Mouse (Mus musculus): ENCODE results near the gene Pde4c.

- TF ChIP-seq POLR2A (IDR thresholded peaks at IDR 0.05; ENCODE audit: control insufficient read depth in 1 of 2, insufficient read depth in 1 of 2, low read depth in 1 of 2, low read length in 2 of 2, poor library complexity in 1 of 2) = no peak
- no peak for TF ChIP-seq CTCF (IDR thresholded peaks at IDR 0.05 in 2 of 3, conservative IDR thresholded peaks at IDR 0.05 in 1 of 3; ENCODE audit: control insufficient read depth in 1 of 3, insufficient read depth in 1 of 3, low read depth in 2 of 3, low read length in 3 of 3, poor library complexity in 1 of 3, severe bottlenecking in 1 of 3)
- no peak for TF ChIP-seq POLR2AphosphoS2 (IDR thresholded peaks at IDR 0.05; ENCODE audit: low read length)
- TF ChIP-seq TAL1 (IDR thresholded peaks at IDR 0.05; ENCODE audit: low read length) = no peak
- TF ChIP-seq EP300 (IDR thresholded peaks at IDR 0.05; ENCODE audit: low read depth in 1 of 2, low read length in 2 of 2) = no peak
- TF ChIP-seq ZC3H11A (IDR thresholded peaks at IDR 0.05; ENCODE audit: low read depth, low read length) = no peak
- no peak for TF ChIP-seq ZNF384 (IDR thresholded peaks at IDR 0.05; ENCODE audit: low read depth, low read length)
- no peak for TF ChIP-seq RAD21 (IDR thresholded peaks at IDR 0.05; ENCODE audit: low read depth, low read length)
- TF ChIP-seq USF1 (IDR thresholded peaks at IDR 0.05; ENCODE audit: low read depth, low read length) = no peak
- TF ChIP-seq GATA1 (IDR thresholded peaks at IDR 0.05; ENCODE audit: low read depth, low read length) = no peak
Observed at GRCm38 (mm10) chr8:70682193-70682592, 41.3 kb upstream of the Pde4c start.
